Mouse (Mus musculus) liver, adult 2 months (tissue): ENCODE measurements around the gene Car5b. TPM values are rescaled to one million over a fixed set of nuclear protein-coding genes. Genes with fewer than 3 reads are reported as not detected.

Experiments used
- DNase-seq: peaks from one replicate; pipeline ENCODE4 v3.0.0-alpha.2; 2011; ENCODE audit warnings: low read depth, low spot score; ENCODE audit errors: extremely low read depth
- H3K27ac ChIP-seq: fragments of 200-500 bp; replicated peaks from 2 replicates; pipeline ENCODE4 v1.5.1; 2012; ENCODE audit warnings: low read depth, mild to moderate bottlenecking, control low read depth, inconsistent platforms, low read length; ENCODE audit not compliant: insufficient read depth
- H3K27me3 ChIP-seq: fragments of 200-500 bp; 2 replicates; pipeline ENCODE4 v1.6.1; 2012; ENCODE audit warnings: mild to moderate bottlenecking, moderate library complexity, low read length, inconsistent platforms; ENCODE audit not compliant: control insufficient read depth, insufficient read depth
- H3K36me3 ChIP-seq: fragments of 200-500 bp; 2 replicates; pipeline ENCODE4 v1.6.1; 2012; ENCODE audit warnings: low read length, inconsistent platforms; ENCODE audit not compliant: control insufficient read depth, insufficient read depth
- H3K4me1 ChIP-seq: fragments of 200-500 bp; 2 replicates; pipeline ENCODE4 v1.6.1; 2011; ENCODE audit warnings: low read length; ENCODE audit not compliant: control insufficient read depth, insufficient read depth
- H3K4me3 ChIP-seq: fragments of 200-500 bp; 2 replicates; pipeline ENCODE4 v1.5.1; 2011; ENCODE audit warnings: low read depth, mild to moderate bottlenecking, control low read depth, low read length, moderate library complexity; ENCODE audit not compliant: insufficient read depth
- H3K79me2 ChIP-seq: fragments of 200-500 bp; 2 replicates; pipeline ENCODE4 v1.6.1; 2012; ENCODE audit warnings: inconsistent platforms, mild to moderate bottlenecking, low read length, moderate library complexity; ENCODE audit not compliant: control insufficient read depth, insufficient read depth
- H3K9ac ChIP-seq: fragments of 200-500 bp; 2 replicates; pipeline ENCODE4 v1.6.1; 2012; ENCODE audit warnings: low read depth, mild to moderate bottlenecking, control low read depth, inconsistent platforms, low read length
- CTCF ChIP-seq: fragments of 200-500 bp; IDR thresholded peaks from 2 replicates; pipeline ENCODE4 v1.5.1; 2011; ENCODE audit warnings: low read depth, low read length, control low read depth
- POLR2A ChIP-seq: fragments of 200-500 bp; IDR thresholded peaks from 2 replicates; pipeline ENCODE4 v1.6.1; 2011; ENCODE audit warnings: low read length, control low read depth; ENCODE audit not compliant: insufficient read depth; ENCODE audit errors: extremely low read depth
- WGBS: fragments of 180-500 bp; shearing (Covaris S2); methylation state at CpG from one replicate; pipeline ENCODE4 v1.1.7; 2018; 5-methylcytosine and 5-hydroxymethylcytosine counted together
- polyA plus RNA-seq: library from polyadenylated mRNA; depleted of rRNA; stranded (reverse); fragments of >200 nt; gene quantifications from 2 replicates; pipeline ENCODE4 v1.2.3, GENCODE M21; 2012
- total RNA-seq: library from RNA; depleted of rRNA; stranded (reverse); fragments of >200 nt; gene quantifications from 2 replicates; pipeline ENCODE4 v1.2.3, GENCODE M21; 2014

Car5b gene
- total and polyA plus RNA-seq, 2 experiments, result 0.91 to 2.1 TPM

DNA sequence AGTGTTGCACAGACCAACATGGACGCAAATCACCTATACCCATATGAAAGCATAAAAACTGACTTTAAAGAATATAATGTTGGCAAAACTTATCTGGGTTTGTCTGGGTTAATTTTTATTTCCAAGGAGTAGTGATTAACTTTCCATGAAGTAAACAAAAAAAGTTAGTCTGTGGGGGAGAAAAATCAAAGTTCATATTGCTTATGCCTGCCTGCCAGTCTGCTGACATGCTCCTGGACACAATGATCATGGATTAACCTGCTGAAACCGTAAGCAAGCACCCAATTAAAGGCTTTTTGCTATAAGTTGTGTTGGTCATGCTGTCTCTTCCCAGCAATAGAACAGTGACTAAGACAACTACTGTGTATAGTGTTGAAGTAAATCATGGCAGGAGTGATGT lies 7.6 kb upstream of the Car5b start:
- no peaks in the 10 kb centered on the region for H3K79me2 ChIP-seq
- WGBS, result 57% methylated on average over 2 of the region's 2 CpGs

DNA sequence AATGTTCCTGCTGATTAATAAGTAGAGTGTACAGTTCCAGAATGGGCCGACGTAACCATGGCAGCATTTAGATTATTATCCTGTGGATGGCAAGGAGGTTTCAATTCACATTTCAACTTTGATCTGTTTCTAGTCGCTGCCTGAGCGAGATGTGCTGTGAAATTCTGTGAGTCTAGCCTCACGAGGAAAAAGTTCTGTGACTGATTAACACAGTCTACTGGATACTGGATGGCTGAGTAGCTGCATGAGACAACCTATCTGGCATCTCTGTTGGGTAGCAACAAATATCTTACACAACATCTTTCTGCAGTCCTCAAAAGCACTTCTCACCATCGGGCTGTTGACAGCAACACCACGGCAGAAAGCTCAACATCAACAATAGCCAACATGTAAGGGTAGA lies 4.7 kb upstream of the Car5b start:
- no peak for DNase-seq
- H3K27ac ChIP-seq, result no peak overlapping the region
- H3K4me1 ChIP-seq, result no peaks in the 10 kb centered on the region
- H3K27me3 ChIP-seq, result no peaks in the 10 kb centered on the region
- H3K9ac ChIP-seq, result no peak overlapping the region
- 91% methylated on average over 7 of the region's 7 CpGs for WGBS
- no peaks in the 10 kb centered on the region for H3K79me2 ChIP-seq
- H3K4me3 ChIP-seq, result no peak overlapping the region
- no peak for TF ChIP-seq CTCF
- no peak for TF ChIP-seq POLR2A
- H3K36me3 ChIP-seq, result no peaks in the 10 kb centered on the region

More for the DNA sequence above, 7.6 kb upstream of the Car5b start:
- no peak overlapping the region for H3K27ac ChIP-seq
- peak; percentile 63 for DNase-seq
- no peak overlapping the region for H3K4me3 ChIP-seq
- TF ChIP-seq POLR2A, result no peak
- TF ChIP-seq CTCF, result no peak
- no peaks in the 10 kb centered on the region for H3K27me3 ChIP-seq
- H3K36me3 ChIP-seq, result no peaks in the 10 kb centered on the region
- no peaks in the 10 kb centered on the region for H3K4me1 ChIP-seq
- H3K9ac ChIP-seq, result no peak overlapping the region

DNA sequence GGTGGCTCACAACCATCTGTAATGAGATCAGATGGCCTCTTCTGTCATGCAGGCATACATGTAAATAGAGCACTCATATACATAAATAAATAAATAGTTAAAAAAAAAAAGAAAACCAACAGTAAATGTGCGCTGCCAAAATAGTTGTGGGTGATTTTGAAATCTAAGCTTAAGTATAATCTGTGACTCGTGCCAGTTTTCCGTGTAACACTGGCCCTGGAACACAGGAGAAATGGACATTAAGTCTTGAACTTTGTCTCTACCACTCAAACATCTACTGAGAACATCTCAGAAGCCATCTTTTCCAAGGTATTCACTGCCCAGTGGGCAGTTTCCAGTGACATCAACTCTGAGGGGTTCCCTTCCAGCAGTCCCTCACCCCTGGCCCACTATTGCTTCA lies 12.2 kb downstream of the Car5b start:
- WGBS, result 43% methylated on average over 3 of the region's 3 CpGs
- Histone ChIP-seq H3K79me2 (no peaks in the 10 kb centered on the region), H3K9ac (no peak overlapping the region), H3K4me3 (no peak overlapping the region), H3K36me3 (no peaks in the 10 kb centered on the region), H3K27ac (no peak overlapping the region), H3K27me3 (no peaks in the 10 kb centered on the region), H3K4me1 (peaks cover 2% of the 10 kb centered on the region)
- DNase-seq, result peak; percentile 44
- TF ChIP-seq POLR2A (no peak), CTCF (no peak)

DNA sequence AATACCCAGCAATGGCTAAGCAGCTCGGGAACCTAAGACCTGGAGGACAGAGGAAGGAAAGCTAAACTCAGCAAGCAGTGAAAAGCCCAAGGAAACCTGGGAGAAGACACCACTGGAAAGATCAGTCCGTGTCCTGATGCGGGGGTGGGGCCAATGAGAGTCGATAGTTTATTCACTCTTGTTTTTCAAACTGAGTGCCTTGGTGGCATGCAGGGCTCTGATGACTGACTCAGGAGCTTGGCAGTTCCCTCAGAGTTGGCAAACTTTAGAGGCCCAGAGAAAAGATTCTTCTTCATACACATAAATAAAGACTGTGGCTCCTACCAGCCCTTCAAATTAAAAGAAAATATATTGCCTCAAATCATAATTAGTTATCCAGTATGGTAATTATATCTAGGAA lies 12.8 kb downstream of the Car5b start:
- no peak overlapping the region for H3K9ac ChIP-seq
- H3K27ac ChIP-seq, result no peak overlapping the region
- TF ChIP-seq CTCF (no peak), POLR2A (no peak)
- no peak for DNase-seq
- peaks cover 2% of the 10 kb centered on the region for H3K4me1 ChIP-seq
- no peaks in the 10 kb centered on the region for H3K27me3 ChIP-seq
- no peaks in the 10 kb centered on the region for H3K36me3 ChIP-seq
- 76% methylated on average over 4 of the region's 4 CpGs for WGBS
- H3K79me2 ChIP-seq, result no peaks in the 10 kb centered on the region
- H3K4me3 ChIP-seq, result no peak overlapping the region

DNA sequence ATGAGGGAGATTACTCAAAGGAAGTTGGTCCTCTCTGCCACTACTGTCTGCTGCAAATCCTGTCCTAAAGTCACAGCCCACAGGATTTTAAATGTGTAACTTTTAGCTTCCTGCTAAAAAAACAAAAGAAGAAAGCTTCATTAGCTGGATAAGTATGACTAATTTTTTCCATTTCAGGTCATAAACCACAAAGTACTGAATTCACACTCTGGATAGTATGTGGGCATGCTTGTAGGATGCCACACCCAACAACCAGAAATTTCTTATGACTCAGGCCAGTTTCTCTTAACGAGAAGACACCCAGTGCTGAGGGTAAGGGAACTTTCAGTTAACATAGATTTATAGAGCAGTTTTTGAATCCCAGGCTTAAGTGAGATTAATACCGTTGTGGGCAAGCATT lies 14.5 kb downstream of the Car5b start:
- H3K9ac ChIP-seq, result no peak overlapping the region
- no peak overlapping the region for H3K27ac ChIP-seq
- no peak for DNase-seq
- no peaks in the 10 kb centered on the region for H3K79me2 ChIP-seq
- H3K36me3 ChIP-seq, result no peaks in the 10 kb centered on the region
- H3K4me3 ChIP-seq, result no peak overlapping the region
- peaks cover 2% of the 10 kb centered on the region for H3K4me1 ChIP-seq
- WGBS, result 76% methylated on average over 2 of the region's 2 CpGs
- H3K27me3 ChIP-seq, result no peaks in the 10 kb centered on the region
- no peak for TF ChIP-seq POLR2A
- no peak for TF ChIP-seq CTCF

DNA sequence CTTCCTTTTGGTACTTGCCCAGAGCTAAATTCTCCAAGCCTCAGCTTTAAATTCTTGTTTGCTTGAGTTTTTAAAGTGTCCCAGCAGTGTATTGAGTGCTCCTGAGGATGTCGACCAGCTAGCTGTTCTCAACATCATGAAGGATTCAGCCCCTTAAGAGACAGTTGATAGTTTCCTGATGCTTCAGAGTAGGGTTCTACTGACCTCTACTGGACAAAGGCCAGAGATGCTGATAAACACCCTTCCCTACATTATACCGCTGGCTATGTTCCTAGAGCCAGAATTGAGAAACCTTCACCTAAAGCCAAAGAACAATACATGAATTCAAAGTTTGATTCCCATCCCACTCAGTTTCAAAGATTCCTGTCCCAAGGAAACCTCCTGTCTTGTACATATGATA lies 23.0 kb downstream of the Car5b start:
- 11% methylated on average over 2 of the region's 2 CpGs for WGBS
- Histone ChIP-seq H3K4me3 (no peak overlapping the region), H3K9ac (no peak overlapping the region), H3K79me2 (no peaks in the 10 kb centered on the region), H3K27me3 (no peaks in the 10 kb centered on the region), H3K27ac (no peak overlapping the region), H3K36me3 (no peaks in the 10 kb centered on the region), H3K4me1 (no peaks in the 10 kb centered on the region)
- DNase-seq, result peak; percentile 18
- TF ChIP-seq POLR2A (no peak), CTCF (no peak)
